Mouse (Mus musculus) embryonic facial prominence, embryonic 11.5 days (tissue): ENCODE results near the gene Znfx1. TPM values are rescaled to one million over a fixed set of nuclear protein-coding genes. Genes with fewer than 3 reads are reported as not detected.

Source experiments
- ATAC-seq: fragments of 200-750 bp; cut with Nextera tagmentation; replicated peaks from 2 replicates; pipeline ENCODE4 v1.8.0; 2017; ENCODE audit warnings: low read depth; ENCODE audit not compliant: insufficient number of reproducible peaks, low FRiP score, low TSS enrichment
- DNase-seq: peaks from one replicate; pipeline ENCODE4 v3.0.0-alpha.2; 2015; ENCODE audit warnings: low spot score
- H3K27ac ChIP-seq: fragments of 300-500 bp; sonication (generic); replicated peaks from 2 replicates; pipeline ENCODE4 v1.5.1; 2014; ENCODE audit warnings: mild to moderate bottlenecking, low read depth, low read length, control low read depth
- H3K27me3 ChIP-seq: fragments of 300-500 bp; sonication (generic); 2 replicates; pipeline ENCODE4 v1.6.1; 2014; ENCODE audit warnings: mild to moderate bottlenecking, low read length, moderate library complexity, mixed read lengths; ENCODE audit not compliant: control insufficient read depth, insufficient read depth
- H3K36me3 ChIP-seq: fragments of 300-500 bp; sonication (generic); replicated peaks from 2 replicates; pipeline ENCODE4 v1.6.1; 2014; ENCODE audit warnings: low read depth, mild to moderate bottlenecking, low read length, moderate library complexity, mixed read lengths; ENCODE audit not compliant: control insufficient read depth, insufficient read depth
- H3K4me1 ChIP-seq: fragments of 300-500 bp; sonication (generic); 2 replicates; pipeline ENCODE4 v1.6.1; 2014; ENCODE audit warnings: low read length, mixed read lengths; ENCODE audit not compliant: control insufficient read depth, insufficient read depth
- H3K4me2 ChIP-seq: fragments of 300-500 bp; sonication (generic); 2 replicates; pipeline ENCODE4 v1.6.1; 2014; ENCODE audit warnings: low read depth, mild to moderate bottlenecking, control low read depth, low read length, moderate library complexity
- H3K4me3 ChIP-seq: fragments of 300-500 bp; sonication (generic); 2 replicates; pipeline ENCODE4 v1.5.1; 2014; ENCODE audit warnings: low read depth, low read length, control low read depth
- H3K9ac ChIP-seq: fragments of 300-500 bp; sonication (generic); replicated peaks from 2 replicates; pipeline ENCODE4 v1.6.1; 2014; ENCODE audit warnings: mild to moderate bottlenecking, control low read depth, low read length
- H3K9me3 ChIP-seq: fragments of 300-500 bp; sonication (generic); replicated peaks from 2 replicates; pipeline ENCODE4 v1.6.1; 2016; ENCODE audit warnings: mild to moderate bottlenecking, low read length, inconsistent platforms, mixed read lengths; ENCODE audit not compliant: control insufficient read depth
- WGBS: fragments of 180-500 bp; shearing (Covaris S2); extraction: QIAGEN DNeasy Blood & Tissue Kit; methylation state at CpG from one replicate; pipeline ENCODE4 v1.1.7; 2014; 5-methylcytosine and 5-hydroxymethylcytosine counted together
- polyA plus RNA-seq: library from polyadenylated mRNA; unstranded; fragments of >200 nt; fragmentation: Nextera tagmentation; extraction: Ambion mirVana; gene quantifications from 2 replicates; pipeline ENCODE4 v1.2.1, GENCODE M21; 2014

Gene Znfx1
- 4.2 and 4.3 TPM in 2 replicates for polyA plus RNA-seq

- Histone ChIP-seq H3K9me3 (no peaks in the 10 kb centered on the region), H3K27me3 (no peaks in the 10 kb centered on the region), H3K4me2 (peak within 1 kb of the TSS; percentile 61), H3K36me3 (peaks cover 11% of the 10 kb centered on the region), H3K27ac (peak within 1 kb of the TSS; percentile 86), H3K9ac (peak within 1 kb of the TSS; percentile 95), H3K4me1 (peaks cover 4% of the 10 kb centered on the region; the same call in 1 of the 2 replicates), H3K4me3 (peak within 1 kb of the TSS; percentile 72)
- peak; percentile 96 for DNase-seq
- peak; percentile 92 for ATAC-seq
- under 1% methylated on average over 56 of the region's 57 CpGs for WGBS
Observed at GRCm38 (mm10) chr2:167062965-167063880, at the start of gene Znfx1. TSS of gene Znfx1 (minus strand) at chr2:167063015.

- no peaks in the 10 kb centered on the region for H3K36me3 ChIP-seq
- no peaks in the 10 kb centered on the region for H3K4me1 ChIP-seq
- no peak overlapping the region for H3K4me2 ChIP-seq
- no peak overlapping the region for H3K27ac ChIP-seq
- DNase-seq: peak; percentile 61
- H3K9ac ChIP-seq: no peak overlapping the region
- H3K9me3 ChIP-seq: no peaks in the 10 kb centered on the region
- WGBS: 42% methylated on average over 7 of the region's 7 CpGs
- H3K4me3 ChIP-seq: no peak overlapping the region
- ATAC-seq: no peak
- H3K27me3 ChIP-seq: no peaks in the 10 kb centered on the region
Observed at GRCm38 (mm10) chr2:167112259-167112658, 49.4 kb upstream of the Znfx1 start.

- Histone ChIP-seq H3K27ac (no peak overlapping the region), H3K9ac (no peak overlapping the region), H3K36me3 (no peaks in the 10 kb centered on the region), H3K4me3 (no peak overlapping the region), H3K9me3 (no peaks in the 10 kb centered on the region), H3K4me1 (no peaks in the 10 kb centered on the region), H3K4me2 (no peak overlapping the region), H3K27me3 (no peaks in the 10 kb centered on the region)
- DNase-seq (no peak), ATAC-seq (no peak)
- WGBS: 75% methylated on average over 8 of the region's 8 CpGs
Observed at GRCm38 (mm10) chr2:167109506-167109905, 46.7 kb upstream of the Znfx1 start.

- Histone ChIP-seq H3K27me3 (no peaks in the 10 kb centered on the region), H3K4me2 (no peak overlapping the region), H3K27ac (no peak overlapping the region), H3K36me3 (no peaks in the 10 kb centered on the region), H3K9ac (no peak overlapping the region), H3K4me1 (no peaks in the 10 kb centered on the region), H3K9me3 (no peaks in the 10 kb centered on the region), H3K4me3 (no peak overlapping the region)
- WGBS: 81% methylated on average over 7 of the region's 7 CpGs
- ATAC-seq: no peak
- peak; percentile 25 for DNase-seq
Observed at GRCm38 (mm10) chr2:167103546-167103945, 40.7 kb upstream of the Znfx1 start.

GRCm38 (mm10) chr2:167101743-167102441, 39.1 kb upstream of the Znfx1 start:
- ATAC-seq: no peak
- no peak overlapping the region for H3K27ac ChIP-seq
- no peak overlapping the region for H3K9ac ChIP-seq
- no peaks in the 10 kb centered on the region for H3K9me3 ChIP-seq
- H3K27me3 ChIP-seq: no peaks in the 10 kb centered on the region
- H3K4me1 ChIP-seq: no peaks in the 10 kb centered on the region
- no peak overlapping the region for H3K4me3 ChIP-seq
- 72% methylated on average over 17 of the region's 17 CpGs for WGBS
- H3K36me3 ChIP-seq: no peaks in the 10 kb centered on the region
- H3K4me2 ChIP-seq: no peak overlapping the region
- no peak for DNase-seq

- no peaks in the 10 kb centered on the region for H3K4me1 ChIP-seq
- 90% methylated on average over 4 of the region's 4 CpGs for WGBS
- ATAC-seq: no peak
- no peak overlapping the region for H3K27ac ChIP-seq
- no peak overlapping the region for H3K4me3 ChIP-seq
- H3K36me3 ChIP-seq: no peaks in the 10 kb centered on the region
- no peak overlapping the region for H3K4me2 ChIP-seq
- no peak for DNase-seq
- no peaks in the 10 kb centered on the region for H3K27me3 ChIP-seq
- no peak overlapping the region for H3K9ac ChIP-seq
- H3K9me3 ChIP-seq: no peaks in the 10 kb centered on the region
Observed at GRCm38 (mm10) chr2:167094688-167095087, 31.9 kb upstream of the Znfx1 start.

- Histone ChIP-seq H3K9me3 (no peaks in the 10 kb centered on the region), H3K36me3 (no peaks in the 10 kb centered on the region), H3K4me3 (no peak overlapping the region), H3K9ac (no peak overlapping the region), H3K4me2 (no peak overlapping the region), H3K27ac (no peak overlapping the region), H3K27me3 (no peaks in the 10 kb centered on the region), H3K4me1 (no peaks in the 10 kb centered on the region)
- ATAC-seq (no peak), DNase-seq (no peak)
- WGBS: 90% methylated on average over 13 of the region's 13 CpGs
Observed at GRCm38 (mm10) chr2:167093171-167093900, 30.5 kb upstream of the Znfx1 start.
